Mouse (Mus musculus) cerebellum, postnatal 14 days (tissue): ENCODE data around the gene Cfap58.

Experiments used
- DNase-seq, 2 experiments: peaks; one replicate each; pipeline ENCODE4 v3.0.0; 2021; ENCODE audit warnings: mixed read lengths in 2 of 2

The Cfap58 gene

DNA sequence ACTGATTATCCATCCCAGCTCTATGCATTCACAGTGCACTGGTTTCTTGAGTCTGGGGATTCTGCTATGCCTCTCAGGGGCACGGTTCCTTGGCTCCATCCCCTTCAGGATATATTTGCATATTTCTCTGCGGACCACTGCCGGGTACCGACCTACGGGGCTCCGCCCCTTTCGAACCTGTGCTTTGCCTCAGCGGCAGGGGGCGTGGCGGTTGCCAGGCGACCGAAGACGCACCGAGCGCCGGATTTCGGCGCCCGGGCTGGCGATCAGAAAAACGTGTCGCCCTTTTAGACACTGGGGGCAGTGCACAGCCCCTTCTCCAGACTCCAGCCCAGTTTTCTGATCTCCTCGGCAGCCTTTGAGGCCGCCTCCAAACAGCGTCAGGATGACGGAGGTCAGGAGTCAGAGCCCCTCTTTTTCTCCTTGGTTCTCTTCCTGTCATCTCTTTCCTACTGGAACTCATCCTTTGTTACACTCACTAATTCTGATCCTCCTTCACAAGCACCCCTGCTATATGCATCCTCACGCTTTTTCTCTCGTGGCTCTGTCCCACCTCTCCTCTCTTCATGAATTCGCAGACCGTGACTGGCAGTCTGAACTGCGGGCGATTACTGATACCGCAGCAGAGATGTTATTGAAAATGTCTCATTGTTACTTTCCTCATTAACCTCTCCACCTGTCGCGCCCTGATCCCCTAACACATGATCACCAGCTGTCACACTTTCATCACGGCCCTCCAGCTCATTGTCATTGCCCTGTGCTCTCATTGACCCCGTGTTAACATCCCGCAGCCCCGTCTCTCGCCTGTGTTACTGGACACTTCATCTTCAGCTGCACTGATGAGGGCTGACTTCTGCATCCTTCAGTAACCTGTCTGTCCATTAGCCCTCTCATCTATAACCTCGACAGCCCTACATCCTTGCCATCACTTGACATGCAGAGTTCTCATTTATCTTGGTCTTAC, at the start of gene Cfap58:
Gene Cfap58 (plus strand): TSS at position 233 of the 964 bp plus-strand sequence.
- DNase-seq: peak; percentile 80 to 86

- no peak for DNase-seq
Measured at GRCm38 (mm10) chr19:47888037-47888436, 49.4 kb upstream of the Cfap58 start.

DNA sequence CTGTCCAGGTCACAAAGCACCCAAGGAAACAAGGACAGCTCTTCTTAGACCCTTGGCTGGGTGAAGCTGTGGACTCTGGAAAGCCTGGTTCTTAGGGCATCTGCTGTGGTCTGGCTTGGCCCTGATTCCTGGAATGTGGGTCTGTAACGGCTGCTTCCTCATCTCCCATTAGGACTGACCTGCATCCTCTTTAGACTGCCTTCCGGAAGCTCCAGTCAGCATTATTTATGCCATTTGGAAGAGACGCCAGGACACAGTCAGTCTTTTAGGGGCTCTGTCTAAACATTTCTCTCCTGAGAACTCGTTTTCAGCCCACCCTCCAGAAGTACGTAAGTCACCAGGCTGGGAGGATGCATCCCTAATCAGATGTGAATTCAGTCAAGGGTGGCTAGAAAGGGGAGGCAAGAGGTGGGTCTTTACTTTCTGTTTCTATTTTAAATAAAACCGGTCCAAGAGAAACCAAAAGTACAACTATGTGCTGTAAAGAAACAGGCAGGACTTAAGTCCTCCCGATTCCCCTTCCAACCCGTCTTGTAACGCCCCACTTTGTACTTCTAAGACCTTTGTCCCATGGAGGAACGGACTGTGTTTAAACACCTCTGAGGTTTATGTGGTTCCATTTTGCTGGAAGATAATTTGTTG, 46.9 kb upstream of the Cfap58 start:
- DNase-seq: no peak

DNA sequence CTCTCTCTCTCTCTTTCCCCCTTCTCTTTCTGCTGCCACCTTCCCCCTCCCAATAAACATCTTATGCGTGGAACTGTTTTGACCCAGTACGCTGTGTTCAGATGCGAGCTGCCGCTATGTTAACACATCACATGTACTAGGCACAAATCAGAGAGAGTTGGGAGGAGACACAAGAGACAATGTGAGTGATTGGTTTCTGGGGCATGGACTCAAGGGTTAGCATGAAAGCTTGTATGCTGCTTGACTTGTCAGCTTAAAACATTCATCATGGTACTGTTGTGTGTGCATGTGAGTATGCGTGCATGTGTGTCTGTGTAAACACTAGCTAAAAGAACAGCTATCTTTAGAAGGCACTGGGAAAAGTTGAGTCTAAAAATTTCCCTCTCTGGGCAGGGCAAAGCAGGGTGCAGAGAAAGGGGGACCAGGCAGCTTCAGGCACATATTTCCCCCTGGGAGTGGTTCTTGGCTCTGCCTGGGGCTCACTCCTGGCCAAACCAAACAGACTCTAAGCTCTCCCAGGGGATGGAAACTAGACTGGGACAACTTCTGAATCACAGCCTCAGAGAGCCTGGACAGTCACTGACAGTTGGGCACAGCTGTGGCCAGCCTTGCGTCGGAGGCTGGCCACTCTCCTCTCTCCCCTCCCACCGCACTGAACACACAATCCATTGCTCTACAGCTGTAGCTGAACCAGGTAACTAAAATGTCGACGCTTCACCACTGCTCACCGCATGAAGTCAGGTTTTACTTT, 45.7 kb upstream of the Cfap58 start:
- DNase-seq: no peak

DNA sequence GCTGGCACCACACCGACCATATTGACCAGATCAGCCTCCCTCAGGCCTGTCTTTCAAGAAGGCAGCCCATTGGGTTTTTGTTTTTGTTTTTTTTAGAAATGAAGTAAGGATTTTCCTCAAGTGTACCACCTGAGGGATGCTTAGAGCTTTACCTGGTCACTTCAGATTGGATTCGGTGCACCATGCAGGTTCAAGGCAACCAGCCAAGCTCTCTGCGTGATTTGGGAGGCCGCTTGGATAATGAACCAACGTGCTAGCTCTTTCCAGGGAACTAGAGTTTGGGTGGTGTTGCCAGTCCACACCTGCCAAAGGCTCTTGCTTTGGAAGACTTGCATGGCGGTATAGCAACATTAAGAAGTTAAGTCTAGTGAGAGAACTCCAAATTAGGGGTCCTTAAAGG, 44.4 kb upstream of the Cfap58 start:
- peak; percentile 73 to 77 for DNase-seq

DNA sequence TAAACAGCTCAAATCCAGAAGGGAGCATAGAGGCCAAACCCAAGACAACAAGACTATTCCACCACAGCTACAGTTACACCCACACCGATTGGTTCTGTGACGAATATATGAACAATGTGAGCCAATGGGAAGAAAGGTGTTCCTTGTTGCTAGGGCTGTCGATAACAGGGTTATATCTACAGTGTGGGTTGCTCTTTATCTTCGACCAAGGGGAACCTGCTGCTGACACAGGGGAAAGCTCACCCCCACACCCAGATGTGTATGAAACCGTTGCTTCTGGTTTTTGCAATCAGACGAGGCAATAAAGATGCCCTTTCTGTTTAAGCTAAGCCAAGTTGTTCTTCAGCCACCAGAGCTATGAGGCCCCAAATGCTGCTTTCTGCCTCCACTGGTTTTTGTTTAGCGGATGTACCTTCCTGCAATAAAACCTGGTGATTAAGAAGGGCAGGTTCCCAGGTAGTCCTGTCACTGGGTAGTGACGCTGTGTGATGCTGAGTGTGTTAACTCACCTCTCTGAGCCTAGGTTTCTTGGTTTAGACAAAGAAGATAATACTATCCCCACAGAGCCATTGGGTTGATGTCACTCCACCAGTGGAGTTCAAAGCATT, 38.9 kb upstream of the Cfap58 start:
- no peak for DNase-seq

- DNase-seq: no peak
Measured at GRCm38 (mm10) chr19:47900012-47900411, 37.5 kb upstream of the Cfap58 start.

DNA sequence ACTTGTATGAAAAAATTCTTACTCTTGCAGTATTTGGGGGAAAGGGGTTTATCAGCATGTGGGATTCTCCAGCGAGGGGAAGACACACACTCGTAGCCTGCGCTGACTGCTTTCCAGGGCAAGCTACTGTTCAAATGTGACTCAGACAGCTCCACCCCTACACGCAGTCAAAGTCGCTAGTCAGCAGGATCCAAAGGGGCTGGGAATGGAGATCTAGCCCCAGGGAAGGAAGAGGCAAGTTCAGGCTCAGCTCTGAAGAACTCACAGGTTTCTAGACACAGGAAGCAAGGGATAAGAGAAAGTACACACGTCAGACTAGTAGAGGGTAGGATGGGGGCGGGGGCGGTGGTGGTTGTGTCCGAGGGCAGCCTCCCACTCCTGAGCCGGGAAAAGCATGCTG, 36.9 kb upstream of the Cfap58 start:
- no peak for DNase-seq

GRCm38 (mm10) chr19:47902316-47903201, 34.9 kb upstream of the Cfap58 start:
- DNase-seq: no peak

DNA sequence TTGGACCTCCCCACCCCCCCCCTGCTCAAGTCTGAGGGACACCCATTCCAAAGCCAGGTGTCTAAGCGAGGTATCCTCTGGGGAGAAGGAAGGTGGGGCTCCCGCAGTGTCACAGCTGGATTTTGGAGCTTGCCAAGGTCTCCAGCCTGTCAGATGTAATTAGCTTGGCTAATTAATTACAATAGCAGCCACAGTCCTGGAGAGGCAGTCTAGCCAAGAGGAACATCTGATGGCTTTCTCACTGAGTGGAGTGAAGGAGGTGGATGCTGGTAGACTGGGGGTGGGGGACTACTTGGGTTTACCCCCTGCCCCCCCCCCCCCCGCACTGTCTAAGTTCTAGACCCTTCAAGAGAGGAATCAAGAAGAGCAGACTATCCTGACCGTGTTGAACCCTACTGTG, 33.8 kb upstream of the Cfap58 start:
- no peak for DNase-seq

- no peak for DNase-seq
Measured at GRCm38 (mm10) chr19:47905081-47905480, 32.4 kb upstream of the Cfap58 start.

- no peak for DNase-seq
Measured at GRCm38 (mm10) chr19:47905603-47906002, 31.9 kb upstream of the Cfap58 start.

GRCm38 (mm10) chr19:47907596-47907995, 29.9 kb upstream of the Cfap58 start:
- DNase-seq: no peak

DNA sequence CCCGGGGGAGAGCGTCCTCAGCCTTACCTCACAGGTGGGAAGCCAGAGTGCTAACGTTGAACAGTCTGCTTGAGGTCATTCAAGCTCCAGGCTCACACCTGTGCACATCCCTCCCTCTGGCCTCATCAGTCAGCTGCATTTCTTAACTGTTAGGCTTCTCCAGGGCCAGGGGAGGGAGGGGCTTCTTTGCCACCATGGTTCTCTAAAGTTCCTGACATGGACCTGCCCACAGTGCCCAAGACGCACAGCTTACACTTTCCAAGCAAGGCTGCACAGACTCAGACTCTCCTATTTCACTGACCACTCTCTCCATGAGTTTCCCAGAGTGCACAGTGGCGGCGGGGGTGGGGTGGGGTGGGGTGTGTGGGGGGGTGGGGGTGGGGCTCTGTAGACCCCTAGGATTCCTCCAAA, 28.5 kb upstream of the Cfap58 start:
- DNase-seq: no peak

- DNase-seq: no peak
Measured at GRCm38 (mm10) chr19:47909387-47910116, 27.9 kb upstream of the Cfap58 start.

DNA sequence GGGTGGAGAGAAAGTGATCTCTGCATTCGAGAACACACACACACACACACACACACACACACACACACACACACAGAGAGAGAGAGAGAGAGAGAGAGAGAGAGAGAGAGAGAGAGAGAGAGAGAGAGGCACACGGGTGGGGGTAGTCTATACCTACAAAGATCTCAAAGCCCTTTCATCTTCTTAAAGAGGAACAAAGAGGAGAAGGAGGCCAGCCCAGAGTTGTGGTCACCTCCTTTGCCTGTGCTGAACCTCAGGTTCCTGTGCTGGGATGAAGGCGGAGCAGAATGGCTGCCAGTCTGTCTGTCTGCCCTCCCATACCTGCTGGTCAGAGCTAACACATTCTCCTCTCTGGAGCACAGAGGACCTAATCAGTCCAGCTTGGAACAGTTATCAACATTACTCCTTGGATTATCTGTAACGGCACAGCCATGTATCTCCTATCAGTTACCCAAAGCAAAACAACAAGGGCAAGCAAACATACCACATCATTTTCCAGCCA, 27.3 kb upstream of the Cfap58 start:
- DNase-seq: no peak

DNA sequence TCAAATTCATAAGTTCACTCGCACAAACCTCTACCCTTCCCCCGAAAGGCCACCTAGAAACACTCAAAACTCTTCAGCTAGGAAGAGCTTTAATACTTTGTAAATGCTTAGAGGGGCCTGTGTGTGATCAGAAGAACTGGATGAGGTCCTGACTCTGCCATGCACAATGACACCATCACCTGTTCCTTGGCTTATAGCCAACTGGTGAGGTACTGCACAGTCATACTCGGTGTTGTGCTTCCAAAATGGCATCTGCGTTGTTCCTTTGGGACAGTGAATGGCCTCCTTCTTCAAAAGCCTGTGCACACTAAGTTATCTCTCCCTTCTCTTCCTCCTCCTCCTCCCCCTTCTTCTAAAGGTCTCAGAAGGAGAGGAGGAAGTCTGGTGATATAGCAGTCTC, 26.7 kb upstream of the Cfap58 start:
- DNase-seq: no peak

DNA sequence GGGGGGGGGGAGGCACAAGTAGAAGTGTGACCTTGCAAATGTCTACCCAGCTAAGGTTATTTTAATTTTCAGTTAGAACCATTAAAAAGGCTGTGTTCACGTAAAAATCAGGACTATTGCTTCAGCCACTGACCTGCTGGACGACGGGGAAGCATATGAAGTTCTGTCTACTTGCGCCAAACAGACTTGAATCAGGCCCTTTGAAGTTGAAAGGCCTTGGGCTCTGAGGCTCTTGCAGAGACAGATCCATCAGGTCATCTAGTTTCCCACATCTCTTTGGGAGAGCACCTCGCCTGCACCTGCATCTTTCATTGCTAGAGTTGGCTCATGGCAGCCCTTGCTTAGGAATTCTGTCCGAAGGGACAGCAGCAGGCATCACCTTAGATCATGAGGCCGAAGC, 24.1 kb upstream of the Cfap58 start:
- no peak for DNase-seq

DNA sequence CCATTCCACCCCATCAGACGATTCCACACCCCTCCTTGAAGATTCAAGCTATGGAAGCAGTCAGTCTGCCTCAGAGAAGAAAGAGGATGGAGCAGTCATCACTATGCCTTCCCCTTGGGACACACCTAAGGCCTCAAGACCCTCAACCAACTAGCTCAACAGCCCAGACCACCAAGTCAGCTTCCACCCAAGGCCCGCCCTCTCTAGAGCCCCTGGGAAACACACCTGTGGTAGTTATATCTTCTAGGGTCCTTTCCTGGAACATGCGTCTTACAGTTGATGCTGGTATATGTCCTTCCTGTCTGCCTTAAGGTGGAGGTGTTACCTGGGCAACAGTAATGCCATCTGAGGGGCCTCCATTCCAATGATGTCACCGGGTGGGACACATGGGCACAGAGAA, 23.3 kb upstream of the Cfap58 start:
- DNase-seq: no peak

DNA sequence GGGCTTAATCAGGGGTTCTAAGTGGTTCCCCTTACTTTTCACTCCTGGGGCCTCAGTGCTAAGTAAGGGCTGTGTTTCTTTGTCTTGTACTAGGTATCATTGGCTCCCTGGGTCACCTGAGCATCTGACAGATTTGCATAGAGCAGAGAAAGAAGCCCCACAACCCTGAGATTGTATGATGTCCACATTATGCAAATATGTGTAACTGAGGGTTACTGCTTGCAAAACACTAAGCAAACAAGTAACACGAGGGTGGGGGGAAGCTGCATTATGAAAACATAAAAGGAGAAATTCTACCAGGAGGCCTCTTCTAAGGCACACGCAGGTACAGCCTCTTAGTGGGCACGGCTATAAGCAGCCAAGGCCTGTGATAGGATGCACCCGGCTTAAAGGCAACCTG, 22.2 kb upstream of the Cfap58 start:
- no peak for DNase-seq

DNA sequence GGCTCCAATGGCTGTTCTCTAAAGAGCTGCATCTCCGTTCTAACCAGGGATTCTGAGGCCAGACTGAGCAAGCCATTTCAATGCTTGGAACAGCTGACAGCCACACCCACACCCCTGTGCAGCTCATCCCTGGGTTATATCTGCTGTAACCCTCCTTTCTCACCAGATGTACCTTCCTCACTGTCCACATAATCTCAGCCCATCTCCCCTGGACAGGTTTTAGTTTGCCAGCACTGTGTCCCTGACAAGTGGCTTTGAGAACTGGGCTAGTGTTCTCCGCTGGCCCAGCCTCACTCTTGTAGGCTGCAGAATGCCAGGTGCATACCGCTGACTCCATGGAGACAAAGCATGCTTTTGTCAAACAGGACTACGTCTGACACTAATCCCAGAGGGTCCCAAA, 20.1 kb upstream of the Cfap58 start:
- DNase-seq: no peak
